Mouse (Mus musculus) liver, embryonic 11.5 days (tissue): ENCODE results near the gene Slc9a3r2. TPM values are rescaled to one million over a fixed set of nuclear protein-coding genes. Genes with fewer than 3 reads are reported as not detected.

Source experiments
- ATAC-seq: fragments of 200-750 bp; cut with Nextera tagmentation; replicated peaks from 2 replicates; pipeline ENCODE4 v1.8.0; 2017; ENCODE audit warnings: moderate number of reproducible peaks, mild to moderate bottlenecking, moderate TSS enrichment, moderate library complexity; ENCODE audit not compliant: low FRiP score
- DNase-seq: peaks from one replicate; pipeline ENCODE4 v3.0.0-alpha.2; 2017; ENCODE audit warnings: low spot score
- H3K27ac ChIP-seq: fragments of 300-500 bp; sonication (generic); 2 replicates; pipeline ENCODE4 v1.5.1; 2014; ENCODE audit warnings: mild to moderate bottlenecking, low read depth, low read length, control low read depth
- H3K27me3 ChIP-seq: fragments of 300-500 bp; sonication (generic); replicated peaks from 2 replicates; pipeline ENCODE4 v1.6.1; 2014; ENCODE audit warnings: low read length, mixed read lengths; ENCODE audit not compliant: control insufficient read depth, insufficient read depth
- H3K36me3 ChIP-seq: fragments of 300-500 bp; sonication (generic); 2 replicates; pipeline ENCODE4 v1.6.1; 2014; ENCODE audit warnings: mild to moderate bottlenecking, low read length, moderate library complexity, mixed read lengths; ENCODE audit not compliant: control insufficient read depth, insufficient read depth
- H3K4me1 ChIP-seq: fragments of 300-500 bp; sonication (generic); replicated peaks from 2 replicates; pipeline ENCODE4 v1.6.1; 2014; ENCODE audit warnings: low read length, mixed read lengths; ENCODE audit not compliant: control insufficient read depth, insufficient read depth
- H3K4me2 ChIP-seq: fragments of 300-500 bp; sonication (generic); 2 replicates; pipeline ENCODE4 v1.6.1; 2014; ENCODE audit warnings: mild to moderate bottlenecking, control low read depth, moderate library complexity
- H3K4me3 ChIP-seq: fragments of 300-500 bp; sonication (generic); 2 replicates; pipeline ENCODE4 v1.5.1; 2014; ENCODE audit warnings: low read depth, low read length, control low read depth
- H3K9ac ChIP-seq: fragments of 300-500 bp; sonication (generic); 2 replicates; pipeline ENCODE4 v1.6.1; 2014; ENCODE audit warnings: low read depth, low read length, control low read depth
- H3K9me3 ChIP-seq: fragments of 300-500 bp; sonication (generic); 2 replicates; pipeline ENCODE4 v1.6.1; 2016; ENCODE audit warnings: low read length, inconsistent platforms, mixed read lengths; ENCODE audit not compliant: control insufficient read depth
- WGBS: fragments of 180-500 bp; shearing (Covaris S2); extraction: QIAGEN DNeasy Blood & Tissue Kit; methylation state at CpG from one replicate; pipeline ENCODE4 v1.1.7; 2014; 5-methylcytosine and 5-hydroxymethylcytosine counted together
- polyA plus RNA-seq: library from polyadenylated mRNA; unstranded; fragments of >200 nt; fragmentation: Nextera tagmentation; extraction: Ambion mirVana; gene quantifications from 2 replicates; pipeline ENCODE4 v1.2.1, GENCODE M21; 2014

The Slc9a3r2 gene
- polyA plus RNA-seq, 1 experiment from 2014 or later, result 23.6 TPM

DNA sequence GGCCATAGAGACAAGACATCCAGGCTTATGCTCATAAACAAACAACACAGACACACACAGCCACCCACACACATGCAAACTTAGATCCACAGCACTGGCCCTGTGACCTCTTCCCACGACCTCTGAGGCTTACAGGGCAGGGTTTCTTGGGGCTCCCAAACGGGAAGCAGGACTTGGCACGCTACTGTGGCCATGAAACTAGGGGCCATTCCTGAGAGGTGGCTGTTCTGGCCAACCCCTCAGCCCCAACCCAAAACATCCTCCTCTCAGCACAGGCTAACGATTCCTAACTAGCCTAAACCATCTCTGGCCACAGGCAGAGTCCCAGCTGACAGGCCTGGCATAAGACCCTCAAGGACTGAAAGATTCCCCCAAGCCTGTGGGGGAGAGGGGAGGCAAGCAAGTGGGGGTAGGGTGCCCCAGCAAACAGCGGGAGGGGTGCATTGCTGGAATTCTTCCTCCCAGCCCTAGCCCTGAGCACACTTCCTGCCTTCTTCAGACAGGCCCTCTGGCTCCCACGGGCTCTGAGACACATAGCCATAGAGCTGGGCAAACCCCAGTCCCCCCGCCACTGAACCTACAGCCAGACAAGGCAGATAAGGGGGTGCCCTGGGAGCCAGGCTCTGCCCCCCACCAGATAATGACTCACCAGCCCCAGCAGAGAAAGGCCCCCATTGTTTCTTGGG lies 6.0 kb downstream of the Slc9a3r2 start:
- no peak for DNase-seq
- H3K27ac ChIP-seq, result peak overlapping the region; percentile 58; the same call in 1 of the 2 replicates
- 41% methylated on average over 7 of the region's 7 CpGs for WGBS
- no peak for ATAC-seq
- H3K27me3 ChIP-seq, result peaks cover 5% of the 10 kb centered on the region; the same call in 1 of the 2 replicates
- H3K4me3 ChIP-seq, result no peak overlapping the region
- H3K36me3 ChIP-seq, result peaks cover 2% of the 10 kb centered on the region; the same call in 1 of the 2 replicates
- H3K4me2 ChIP-seq, result peak overlapping the region; percentile 6
- H3K9ac ChIP-seq, result peak overlapping the region; percentile 40; the same call in 1 of the 2 replicates
- no peaks in the 10 kb centered on the region for H3K9me3 ChIP-seq
- H3K4me1 ChIP-seq, result peaks cover 29% of the 10 kb centered on the region

- no peak for DNase-seq
- Histone ChIP-seq H3K4me2 (no peak overlapping the region), H3K9ac (no peak overlapping the region), H3K9me3 (no peaks in the 10 kb centered on the region), H3K4me1 (peaks cover 29% of the 10 kb centered on the region), H3K4me3 (no peak overlapping the region), H3K27me3 (no peaks in the 10 kb centered on the region), H3K36me3 (peaks cover 5% of the 10 kb centered on the region; the same call in 1 of the 2 replicates), H3K27ac (no peak overlapping the region)
- 68% methylated on average over 6 of the region's 6 CpGs for WGBS
- ATAC-seq, result no peak
These were observed 7.3 kb downstream of the Slc9a3r2 start for GRCm38 (mm10) chr17:24642791-24643343.

DNA sequence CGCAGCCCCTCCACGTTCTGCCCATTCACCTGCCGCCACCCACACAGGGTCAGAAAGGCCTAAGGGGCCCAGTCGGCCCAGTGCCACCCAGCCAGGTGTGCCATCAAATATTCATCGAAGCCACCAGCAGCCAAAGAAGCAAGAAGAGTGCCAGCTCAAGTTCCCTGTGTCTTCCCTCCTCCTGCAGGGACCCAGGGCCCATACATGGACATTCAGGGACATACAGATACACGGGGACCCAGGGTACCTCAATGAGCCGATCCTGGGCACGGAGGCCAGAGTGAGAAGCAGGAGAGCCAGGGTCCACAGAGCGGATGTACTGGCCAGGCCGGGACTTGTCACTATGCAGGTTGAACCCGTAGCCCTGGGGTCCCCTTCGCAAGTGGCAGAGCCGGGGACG lies 8.2 kb downstream of the Slc9a3r2 start:
- no peak for ATAC-seq
- H3K4me1 ChIP-seq, result peaks cover 26% of the 10 kb centered on the region
- 91% methylated on average over 14 of the region's 14 CpGs for WGBS
- H3K36me3 ChIP-seq, result peaks cover 5% of the 10 kb centered on the region; the same call in 1 of the 2 replicates
- no peak overlapping the region for H3K9ac ChIP-seq
- H3K27ac ChIP-seq, result no peak overlapping the region
- no peaks in the 10 kb centered on the region for H3K27me3 ChIP-seq
- no peak for DNase-seq
- H3K4me2 ChIP-seq, result no peak overlapping the region
- H3K4me3 ChIP-seq, result no peak overlapping the region
- H3K9me3 ChIP-seq, result no peaks in the 10 kb centered on the region

GRCm38 (mm10) chr17:24640581-24640980 lies 9.5 kb downstream of the Slc9a3r2 start:
- H3K4me3 ChIP-seq, result no peak overlapping the region
- peaks cover 22% of the 10 kb centered on the region for H3K4me1 ChIP-seq
- no peaks in the 10 kb centered on the region for H3K27me3 ChIP-seq
- H3K4me2 ChIP-seq, result no peak overlapping the region
- 95% methylated on average over 15 of the region's 15 CpGs for WGBS
- H3K9ac ChIP-seq, result no peak overlapping the region
- DNase-seq (no peak), ATAC-seq (no peak)
- H3K36me3 ChIP-seq, result peaks cover 5% of the 10 kb centered on the region; the same call in 1 of the 2 replicates
- no peak overlapping the region for H3K27ac ChIP-seq
- no peaks in the 10 kb centered on the region for H3K9me3 ChIP-seq

GRCm38 (mm10) chr17:24640119-24640518 lies 10.0 kb downstream of the Slc9a3r2 start:
- Histone ChIP-seq H3K9me3 (no peaks in the 10 kb centered on the region), H3K4me2 (no peak overlapping the region), H3K9ac (no peak overlapping the region), H3K36me3 (peaks cover 5% of the 10 kb centered on the region; the same call in 1 of the 2 replicates), H3K27ac (no peak overlapping the region), H3K27me3 (no peaks in the 10 kb centered on the region), H3K4me1 (peaks cover 18% of the 10 kb centered on the region), H3K4me3 (no peak overlapping the region)
- DNase-seq, result no peak
- ATAC-seq, result no peak
- 85% methylated on average over 7 of the region's 7 CpGs for WGBS

- no peaks in the 10 kb centered on the region for H3K27me3 ChIP-seq
- DNase-seq (no peak), ATAC-seq (no peak)
- no peak overlapping the region for H3K27ac ChIP-seq
- H3K36me3 ChIP-seq, result peaks cover 5% of the 10 kb centered on the region; the same call in 1 of the 2 replicates
- H3K9me3 ChIP-seq, result no peaks in the 10 kb centered on the region
- peaks cover 13% of the 10 kb centered on the region for H3K4me1 ChIP-seq
- H3K4me3 ChIP-seq, result no peak overlapping the region
- no peak overlapping the region for H3K9ac ChIP-seq
- H3K4me2 ChIP-seq, result no peak overlapping the region
- 80% methylated on average over 5 of the region's 5 CpGs for WGBS
These were observed 10.5 kb downstream of the Slc9a3r2 start for GRCm38 (mm10) chr17:24639571-24639988.

DNA sequence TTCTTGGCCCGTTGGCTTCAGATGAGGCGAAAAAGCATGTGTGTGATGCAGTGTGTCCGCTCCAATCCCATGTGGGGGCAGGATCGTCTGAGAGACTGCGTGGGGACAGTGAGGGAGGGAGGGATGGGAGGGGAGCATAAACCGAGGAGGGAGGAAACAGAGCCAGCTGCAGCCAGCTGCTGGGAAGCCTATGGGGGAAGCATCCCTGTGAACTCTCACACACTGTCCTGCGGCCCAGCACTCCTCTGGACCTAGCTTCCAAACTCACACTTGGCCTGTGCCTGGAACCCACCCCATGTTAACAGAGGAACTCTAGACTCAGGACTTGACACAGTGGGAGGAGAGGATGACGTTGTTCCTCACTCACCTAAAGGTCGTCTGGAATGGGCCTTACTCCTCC lies 11.3 kb downstream of the Slc9a3r2 start:
- no peak for DNase-seq
- ATAC-seq, result 0 out of 2 replicates have a peak, but pooled peaks have one; percentile 21
- Histone ChIP-seq H3K9ac (no peak overlapping the region), H3K36me3 (peaks cover 5% of the 10 kb centered on the region; the same call in 1 of the 2 replicates), H3K4me2 (no peak overlapping the region), H3K9me3 (no peaks in the 10 kb centered on the region), H3K27ac (no peak overlapping the region), H3K4me3 (no peak overlapping the region), H3K27me3 (no peaks in the 10 kb centered on the region), H3K4me1 (peaks cover 6% of the 10 kb centered on the region)
- WGBS, result 68% methylated on average over 9 of the region's 9 CpGs

GRCm38 (mm10) chr17:24638214-24638613 lies 11.9 kb downstream of the Slc9a3r2 start:
- ATAC-seq, result no peak
- Histone ChIP-seq H3K9ac (no peak overlapping the region; the same call in 1 of the 2 replicates), H3K9me3 (no peaks in the 10 kb centered on the region), H3K4me3 (no peak overlapping the region), H3K27ac (no peak overlapping the region), H3K4me1 (peaks cover 10% of the 10 kb centered on the region), H3K36me3 (peaks cover 5% of the 10 kb centered on the region), H3K4me2 (no peak overlapping the region), H3K27me3 (no peaks in the 10 kb centered on the region)
- WGBS, result 90% methylated on average over 4 of the region's 4 CpGs
- no peak for DNase-seq
